Mouse (Mus musculus): ENCODE results near the gene Zswim4. TPM values are rescaled to one million over a fixed set of nuclear protein-coding genes. Genes with fewer than 3 reads are reported as not detected.

Zswim4 gene
- total RNA-seq, 1 experiment, result 22.1 TPM

DNA sequence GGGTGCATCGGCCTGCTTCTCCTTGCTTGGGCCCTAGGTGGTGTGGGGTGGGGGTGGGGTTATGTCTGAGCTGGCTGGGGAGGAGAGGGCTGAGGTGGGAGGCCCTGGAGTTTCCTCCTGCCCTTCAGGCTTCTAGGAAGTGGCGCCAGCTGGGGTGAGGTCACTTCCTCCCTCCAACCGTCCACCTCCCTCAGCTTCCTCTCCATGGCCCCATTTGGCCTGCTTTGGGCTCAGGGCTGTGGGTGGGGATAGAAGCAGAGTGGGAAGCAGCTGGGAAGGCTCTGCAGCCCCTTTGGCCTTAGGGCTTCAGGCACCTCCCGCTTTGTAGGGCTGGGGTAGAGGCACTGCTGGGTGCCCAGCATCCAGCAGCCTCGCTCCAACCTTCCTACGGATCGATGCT is 29.0 kb downstream of the Zswim4 start:
- Histone ChIP-seq H3K36me3 (ENCODE audit: control insufficient read depth, insufficient read depth, low read length, poor library complexity, severe bottlenecking) (peaks cover 25% of the 10 kb centered on the region; the same call in 1 of the 2 replicates), H3K9me3 (ENCODE audit: control insufficient read depth, insufficient read depth, low read depth, low read length) (no peaks in the 10 kb centered on the region), H3K27ac (ENCODE audit: insufficient read depth, low read depth, low read length, poor library complexity, severe bottlenecking) (peak overlapping the region; percentile 56; the same call in 1 of the 2 replicates), H3K4me1 (ENCODE audit: control insufficient read depth in 2 of 2, insufficient read depth in 2 of 2, low read length in 2 of 2, poor library complexity in 1 of 2) (peaks cover under 1 to 12% of the 10 kb centered on the region in 2 experiments; a peak in 2 of 4 replicates), H3K9ac (ENCODE audit: insufficient read depth, low read depth, low read length, poor library complexity, severe bottlenecking) (peak overlapping the region; percentile 13; the same call in 1 of the 2 replicates), H3K4me3 (ENCODE audit: insufficient read depth in 1 of 2, low read depth in 1 of 2, low read length in 2 of 2, poor library complexity in 1 of 2, severe bottlenecking in 1 of 2) (no peak overlapping the region)
- TF ChIP-seq MAFK (IDR thresholded peaks at IDR 0.05; ENCODE audit: insufficient read depth, low read depth, low read length) (no peak), ZC3H11A (IDR thresholded peaks at IDR 0.05; ENCODE audit: borderline replicate concordance, low read depth, low read length) (no peak), CHD2 (IDR thresholded peaks at IDR 0.05; ENCODE audit: low read depth, low read length) (no peak), HCFC1 (IDR thresholded peaks at IDR 0.05; ENCODE audit: borderline replicate concordance, insufficient read depth, low read length) (no peak), ZNF384 (IDR thresholded peaks at IDR 0.05; ENCODE audit: low read depth, low read length) (no peak)
- no peak for DNase-seq (ENCODE audit: low read depth, low spot score)
- in situ Hi-C loops (cut with MboI; ENCODE audit: low sequenced_read_pairs in 2 of 2, unreplicated experiment in 2 of 2), result no loop called here

DNA sequence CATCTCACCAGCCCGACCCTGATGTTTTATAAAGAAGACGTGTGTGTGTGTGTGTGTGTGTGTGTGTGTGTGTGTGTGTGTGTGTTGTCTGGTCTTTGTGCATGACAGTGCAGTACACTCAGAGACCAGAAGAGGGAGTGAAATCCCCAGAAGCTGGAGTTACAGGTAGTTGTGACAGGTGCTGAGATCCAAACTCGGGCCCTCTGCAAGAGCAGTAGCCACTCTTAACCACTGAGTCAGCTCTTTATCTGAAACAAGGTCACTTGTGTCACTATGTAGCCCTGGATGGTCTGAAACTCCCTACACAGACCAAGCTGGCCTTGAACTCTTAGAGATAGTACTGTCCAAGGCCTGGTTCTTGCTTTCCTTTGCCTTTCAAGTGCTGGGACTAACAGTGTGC is 30.2 kb downstream of the Zswim4 start:
- Histone ChIP-seq H3K9ac (ENCODE audit: insufficient read depth, low read depth, low read length, poor library complexity, severe bottlenecking) (no peak overlapping the region), H3K4me3 (ENCODE audit: insufficient read depth in 1 of 2, low read depth in 1 of 2, low read length in 2 of 2, poor library complexity in 1 of 2, severe bottlenecking in 1 of 2) (no peak overlapping the region), H3K36me3 (ENCODE audit: control insufficient read depth, insufficient read depth, low read length, poor library complexity, severe bottlenecking) (peaks cover 15% of the 10 kb centered on the region; the same call in 1 of the 2 replicates), H3K4me1 (ENCODE audit: control insufficient read depth in 2 of 2, insufficient read depth in 2 of 2, low read length in 2 of 2, poor library complexity in 1 of 2) (peaks cover 3 to 17% of the 10 kb centered on the region in 2 experiments; a peak in 2 of 4 replicates), H3K9me3 (ENCODE audit: control insufficient read depth, insufficient read depth, low read depth, low read length) (no peaks in the 10 kb centered on the region), H3K27ac (ENCODE audit: insufficient read depth, low read depth, low read length, poor library complexity, severe bottlenecking) (no peak overlapping the region)
- DNase-seq (ENCODE audit: low read depth, low spot score), result no peak
- TF ChIP-seq MAFK (IDR thresholded peaks at IDR 0.05; ENCODE audit: insufficient read depth, low read depth, low read length) (peak; percentile 61; the same call in 1 of the 2 replicates), HCFC1 (IDR thresholded peaks at IDR 0.05; ENCODE audit: borderline replicate concordance, insufficient read depth, low read length) (no peak)
- in situ Hi-C loops (cut with MboI; ENCODE audit: low sequenced_read_pairs in 2 of 2, unreplicated experiment in 2 of 2), result no loop called here

DNA sequence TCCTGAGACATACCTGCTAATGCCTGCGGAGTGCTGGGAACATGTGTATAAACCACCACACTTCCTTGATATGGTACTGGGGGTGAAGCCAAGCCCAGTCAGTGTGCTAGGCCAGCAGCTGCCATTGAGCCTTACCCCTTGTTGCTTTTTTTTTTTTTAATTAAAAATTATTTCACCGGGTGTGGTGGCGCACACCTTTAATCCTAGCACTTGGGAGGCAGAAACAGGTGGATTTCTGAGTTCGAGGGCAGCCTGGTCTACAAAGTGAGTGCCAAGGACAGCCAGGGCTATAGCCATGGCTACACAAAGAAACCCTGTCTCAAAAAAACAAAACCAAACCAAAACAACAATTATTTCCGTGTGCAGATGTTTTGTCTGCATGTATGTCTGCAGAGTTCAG is 31.8 kb downstream of the Zswim4 start:
- H3K27ac ChIP-seq (ENCODE audit: insufficient read depth, low read depth, low read length, poor library complexity, severe bottlenecking), result no peak overlapping the region
- H3K4me1 ChIP-seq (ENCODE audit: control insufficient read depth in 2 of 2, insufficient read depth in 2 of 2, low read length in 2 of 2, poor library complexity in 1 of 2), result peaks cover 3 to 19% of the 10 kb centered on the region in 2 experiments; a peak in 2 of 4 replicates
- in situ Hi-C loops (cut with MboI; ENCODE audit: low sequenced_read_pairs in 2 of 2, unreplicated experiment in 2 of 2), result no loop called here
- no peaks in the 10 kb centered on the region for H3K9me3 ChIP-seq (ENCODE audit: control insufficient read depth, insufficient read depth, low read depth, low read length)
- no peak overlapping the region for H3K4me3 ChIP-seq (ENCODE audit: insufficient read depth in 1 of 2, low read depth in 1 of 2, low read length in 2 of 2, poor library complexity in 1 of 2, severe bottlenecking in 1 of 2)
- no peak overlapping the region for H3K9ac ChIP-seq (ENCODE audit: insufficient read depth, low read depth, low read length, poor library complexity, severe bottlenecking)
- DNase-seq (ENCODE audit: low read depth, low spot score), result no peak
- TF ChIP-seq CHD2 (IDR thresholded peaks at IDR 0.05; ENCODE audit: low read depth, low read length) (no peak), HCFC1 (IDR thresholded peaks at IDR 0.05; ENCODE audit: borderline replicate concordance, insufficient read depth, low read length) (no peak), ZC3H11A (IDR thresholded peaks at IDR 0.05; ENCODE audit: borderline replicate concordance, low read depth, low read length) (no peak), MAFK (IDR thresholded peaks at IDR 0.05; ENCODE audit: insufficient read depth, low read depth, low read length) (no peak), ZNF384 (IDR thresholded peaks at IDR 0.05; ENCODE audit: low read depth, low read length) (no peak)
- H3K36me3 ChIP-seq (ENCODE audit: control insufficient read depth, insufficient read depth, low read length, poor library complexity, severe bottlenecking), result peaks cover 8% of the 10 kb centered on the region; the same call in 1 of the 2 replicates

DNA sequence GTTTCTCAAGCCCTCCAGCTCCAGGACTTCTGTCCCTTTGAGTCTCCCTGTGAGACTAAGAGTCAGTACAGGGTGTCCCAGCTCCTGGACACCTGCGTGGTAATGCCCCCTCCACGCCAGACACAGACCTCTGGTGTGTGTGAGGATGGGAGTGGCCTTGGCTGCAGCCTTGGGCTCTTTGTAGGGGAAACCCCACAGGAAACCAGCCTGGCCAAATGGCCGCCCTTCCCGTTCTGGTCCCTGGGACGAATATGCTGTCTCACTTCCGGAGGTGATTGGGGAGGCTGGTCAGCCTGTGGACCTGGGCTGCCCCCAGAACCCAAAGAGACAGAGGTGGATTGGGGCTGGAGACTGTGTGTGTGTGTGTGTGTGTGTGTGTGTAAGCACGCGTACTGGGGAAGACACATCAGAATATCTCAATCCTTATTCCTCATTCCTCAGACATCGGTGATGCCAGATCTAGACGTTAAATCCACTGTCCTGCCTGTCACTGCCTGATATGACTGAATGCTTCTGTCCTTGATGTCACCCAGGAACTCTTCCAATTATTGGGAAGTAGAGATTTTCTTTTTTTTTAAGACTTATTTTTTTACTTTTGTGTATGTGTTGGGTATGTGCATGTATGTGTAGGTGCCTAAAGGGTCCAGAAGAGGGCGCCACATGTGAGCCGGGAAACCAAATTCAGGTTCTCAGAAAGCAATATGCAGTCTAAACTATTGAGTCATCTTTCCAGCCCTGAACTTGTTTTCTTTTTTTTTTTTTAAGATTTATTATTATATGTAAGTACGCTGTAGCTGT is 32.7 kb downstream of the Zswim4 start:
- Histone ChIP-seq H3K9ac (ENCODE audit: insufficient read depth, low read depth, low read length, poor library complexity, severe bottlenecking) (peak overlapping the region; percentile 71), H3K9me3 (ENCODE audit: control insufficient read depth, insufficient read depth, low read depth, low read length) (no peaks in the 10 kb centered on the region), H3K27ac (ENCODE audit: insufficient read depth, low read depth, low read length, poor library complexity, severe bottlenecking) (peak overlapping the region; percentile 24; the same call in 1 of the 2 replicates), H3K4me3 (ENCODE audit: insufficient read depth in 1 of 2, low read depth in 1 of 2, low read length in 2 of 2, poor library complexity in 1 of 2, severe bottlenecking in 1 of 2) (peak overlapping the region; percentile 64 to 73), H3K36me3 (ENCODE audit: control insufficient read depth, insufficient read depth, low read length, poor library complexity, severe bottlenecking) (peaks cover 5% of the 10 kb centered on the region; the same call in 1 of the 2 replicates), H3K4me1 (ENCODE audit: control insufficient read depth in 2 of 2, insufficient read depth in 2 of 2, low read length in 2 of 2, poor library complexity in 1 of 2) (peaks cover 3 to 24% of the 10 kb centered on the region in 2 experiments; a peak in 2 of 4 replicates)
- in situ Hi-C loops (cut with MboI; ENCODE audit: low sequenced_read_pairs in 2 of 2, unreplicated experiment in 2 of 2), result no loop called here
- DNase-seq (ENCODE audit: low read depth, low spot score), result no peak
- TF ChIP-seq MAFK (IDR thresholded peaks at IDR 0.05; ENCODE audit: insufficient read depth, low read depth, low read length) (no peak), ZNF384 (IDR thresholded peaks at IDR 0.05; ENCODE audit: low read depth, low read length) (0 out of 2 replicates have a peak, but pooled peaks have one; percentile 42), HCFC1 (IDR thresholded peaks at IDR 0.05; ENCODE audit: borderline replicate concordance, insufficient read depth, low read length) (no peak), ZC3H11A (IDR thresholded peaks at IDR 0.05; ENCODE audit: borderline replicate concordance, low read depth, low read length) (no peak), CHD2 (IDR thresholded peaks at IDR 0.05; ENCODE audit: low read depth, low read length) (no peak)

Measured in ES-E14 (cell line).